Mouse (Mus musculus) heart, embryonic 11.5 days (tissue): ENCODE measurements around the gene Usp47. TPM values are rescaled to one million over a fixed set of nuclear protein-coding genes. Genes with fewer than 3 reads are reported as not detected.

ENCODE experiments used
- ATAC-seq: fragments of 200-750 bp; cut with Nextera tagmentation; replicated peaks from 2 replicates; pipeline ENCODE4 v1.8.0; 2017; ENCODE audit warnings: moderate library complexity; ENCODE audit not compliant: insufficient number of reproducible peaks, low FRiP score, low TSS enrichment
- H3K27ac ChIP-seq: fragments of 300-500 bp; sonication (generic); 2 replicates; pipeline ENCODE4 v1.5.1; 2014; ENCODE audit warnings: mild to moderate bottlenecking, low read depth, low read length
- H3K27me3 ChIP-seq: fragments of 300-500 bp; sonication (generic); 2 replicates; pipeline ENCODE4 v1.6.1; 2014; ENCODE audit warnings: mild to moderate bottlenecking, low read length, mixed read lengths; ENCODE audit not compliant: control insufficient read depth, insufficient read depth
- H3K36me3 ChIP-seq: fragments of 300-500 bp; sonication (generic); 2 replicates; pipeline ENCODE4 v1.6.1; 2014; ENCODE audit warnings: mild to moderate bottlenecking, low read length, moderate library complexity, mixed read lengths; ENCODE audit not compliant: control insufficient read depth, insufficient read depth
- H3K4me1 ChIP-seq: fragments of 300-500 bp; sonication (generic); 2 replicates; pipeline ENCODE4 v1.6.1; 2014; ENCODE audit warnings: low read length; ENCODE audit not compliant: control insufficient read depth, insufficient read depth
- H3K4me2 ChIP-seq: fragments of 300-500 bp; sonication (generic); 2 replicates; pipeline ENCODE4 v1.6.1; 2014; ENCODE audit warnings: mild to moderate bottlenecking, moderate library complexity
- H3K4me3 ChIP-seq: fragments of 300-500 bp; sonication (generic); 2 replicates; pipeline ENCODE4 v1.5.1; 2014; ENCODE audit warnings: low read depth, low read length
- H3K9ac ChIP-seq: fragments of 300-500 bp; sonication (generic); 2 replicates; pipeline ENCODE4 v1.6.1; 2014; ENCODE audit warnings: mild to moderate bottlenecking, low read depth, low read length, moderate library complexity
- H3K9me3 ChIP-seq: fragments of 300-500 bp; sonication (generic); replicated peaks from 2 replicates; pipeline ENCODE4 v1.6.1; 2016; ENCODE audit warnings: low read length; ENCODE audit not compliant: control insufficient read depth
- WGBS: fragments of 180-500 bp; shearing (Covaris S2); extraction: QIAGEN DNeasy Blood & Tissue Kit; methylation state at CpG from one replicate; pipeline ENCODE4 v1.1.7; 2014; ENCODE audit not compliant: insufficient replicate concordance; 5-methylcytosine and 5-hydroxymethylcytosine counted together
- polyA plus RNA-seq: library from polyadenylated mRNA; unstranded; fragments of >200 nt; fragmentation: Nextera tagmentation; extraction: Ambion mirVana; gene quantifications from 2 replicates; pipeline ENCODE4 v1.2.1, GENCODE M21; 2014

The Usp47 gene
- 76.5 and 92.2 TPM in 2 replicates for polyA plus RNA-seq

DNA sequence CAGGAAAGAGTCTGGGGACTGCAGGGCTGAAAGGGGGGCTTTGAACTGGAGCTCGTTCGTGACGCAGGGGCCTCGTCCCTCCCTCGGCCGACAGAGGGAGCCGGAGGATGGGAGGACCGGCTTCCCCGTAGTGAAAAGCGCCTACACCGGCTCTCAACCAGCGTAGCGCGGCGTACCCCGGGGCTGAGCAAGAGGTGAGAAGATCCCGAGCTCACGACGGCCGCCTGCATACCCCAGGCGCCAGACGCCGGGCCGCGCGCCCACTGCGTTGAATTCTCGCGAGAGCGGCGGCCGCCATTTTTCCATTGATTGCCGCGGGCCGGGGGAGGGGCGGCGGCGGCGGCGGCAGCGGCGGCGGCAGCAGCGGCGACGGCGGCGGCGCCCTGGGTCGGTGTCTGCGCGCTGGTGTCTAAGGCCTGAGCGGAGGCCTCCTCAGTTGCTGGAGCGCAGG lies at the start of gene Usp47:
Gene Usp47 (plus strand): TSS at position 355 of the 451 bp plus-strand sequence.
- Histone ChIP-seq H3K4me3 (peak within 1 kb of the TSS; percentile 98), H3K4me1 (peaks cover 25% of the 10 kb centered on the region), H3K9me3 (no peaks in the 10 kb centered on the region), H3K36me3 (no peaks in the 10 kb centered on the region), H3K9ac (peak within 1 kb of the TSS; percentile 100), H3K27ac (peak within 1 kb of the TSS; percentile 99), H3K4me2 (peak within 1 kb of the TSS; percentile 92), H3K27me3 (no peaks in the 10 kb centered on the region)
- peak; percentile 88 for ATAC-seq
- WGBS: under 1% methylated on average over 37 of the region's 54 CpGs

DNA sequence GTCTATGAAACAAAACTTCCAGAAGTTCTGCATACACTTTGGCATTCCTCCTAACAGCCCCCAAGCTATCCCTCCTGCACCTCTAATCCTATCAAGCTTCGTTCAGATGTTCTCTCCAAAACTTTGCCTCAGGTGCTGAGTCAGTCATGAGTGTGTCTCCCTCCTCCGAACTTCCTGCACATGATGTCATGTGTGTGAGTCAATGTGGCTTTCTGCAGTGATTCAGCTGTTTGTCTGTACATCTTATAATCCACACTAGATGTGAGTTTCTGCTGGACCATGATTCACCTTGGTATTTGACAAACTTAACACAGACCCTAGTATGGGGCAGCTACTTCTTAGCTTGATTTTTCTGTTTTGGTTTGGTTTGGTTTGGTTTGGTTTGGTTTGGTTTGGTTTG lies 46.9 kb upstream of the Usp47 start:
- no peak overlapping the region for H3K9ac ChIP-seq
- H3K4me2 ChIP-seq: no peak overlapping the region
- no peak for ATAC-seq
- H3K4me3 ChIP-seq: no peak overlapping the region
- WGBS: 60% methylated on average over 2 of the region's 2 CpGs
- H3K36me3 ChIP-seq: no peaks in the 10 kb centered on the region
- H3K27ac ChIP-seq: no peak overlapping the region
- no peaks in the 10 kb centered on the region for H3K9me3 ChIP-seq
- no peaks in the 10 kb centered on the region; the same call in none of the 2 replicates for H3K4me1 ChIP-seq
- no peaks in the 10 kb centered on the region for H3K27me3 ChIP-seq

DNA sequence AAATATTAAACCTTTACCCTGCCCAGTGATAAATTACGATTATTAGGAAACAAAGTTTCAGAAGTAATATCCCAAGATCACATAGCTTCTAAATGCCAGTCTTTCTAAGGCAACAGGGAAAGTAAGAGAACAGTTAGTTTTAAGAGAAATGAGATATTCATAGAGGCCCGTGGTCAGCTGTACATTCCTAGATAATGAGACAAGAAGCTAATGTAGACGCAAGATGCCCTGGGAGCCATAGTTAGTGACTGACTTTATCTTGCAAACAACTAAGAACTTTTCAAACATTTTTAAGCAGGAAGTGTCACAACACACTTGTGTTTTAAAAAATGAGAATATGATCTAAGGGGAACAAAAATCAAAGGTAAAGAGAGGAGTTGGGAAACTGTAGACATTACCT lies 45.4 kb upstream of the Usp47 start:
- whole genome bisulfite sequencing: 63% methylated on average over 3 of the region's 3 CpGs
- no peak overlapping the region for H3K4me3 ChIP-seq
- H3K27me3 ChIP-seq: no peaks in the 10 kb centered on the region
- H3K27ac ChIP-seq: no peak overlapping the region
- no peaks in the 10 kb centered on the region for H3K36me3 ChIP-seq
- H3K4me2 ChIP-seq: no peak overlapping the region
- H3K9ac ChIP-seq: no peak overlapping the region
- no peaks in the 10 kb centered on the region for H3K9me3 ChIP-seq
- ATAC-seq: no peak
- H3K4me1 ChIP-seq: no peaks in the 10 kb centered on the region; the same call in none of the 2 replicates

DNA sequence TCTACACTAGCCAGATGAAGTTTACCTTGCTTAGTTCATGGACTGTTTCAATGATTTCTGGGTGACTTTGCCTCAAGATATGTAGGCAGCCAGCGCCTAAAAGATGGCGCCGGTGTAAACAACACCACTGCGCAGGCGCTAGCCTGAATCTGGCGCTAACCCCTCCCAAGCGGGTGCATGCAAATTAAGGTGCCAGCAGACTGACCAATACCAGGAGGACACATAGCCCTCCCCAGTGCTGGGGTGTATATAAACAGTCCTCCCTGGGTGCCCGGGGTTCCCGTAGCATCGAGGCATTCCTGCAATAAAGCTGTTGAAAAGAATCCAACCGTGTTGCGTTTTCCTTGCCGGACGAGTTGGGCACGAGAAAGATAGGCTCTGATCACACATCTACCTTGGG lies 41.0 kb upstream of the Usp47 start:
- Histone ChIP-seq H3K4me3 (no peak overlapping the region), H3K9me3 (no peaks in the 10 kb centered on the region), H3K27me3 (no peaks in the 10 kb centered on the region), H3K4me2 (no peak overlapping the region), H3K4me1 (no peaks in the 10 kb centered on the region; the same call in 1 of the 2 replicates), H3K27ac (no peak overlapping the region), H3K36me3 (no peaks in the 10 kb centered on the region), H3K9ac (no peak overlapping the region)
- 93% methylated on average over 15 of the region's 15 CpGs for WGBS
- ATAC-seq: no peak

DNA sequence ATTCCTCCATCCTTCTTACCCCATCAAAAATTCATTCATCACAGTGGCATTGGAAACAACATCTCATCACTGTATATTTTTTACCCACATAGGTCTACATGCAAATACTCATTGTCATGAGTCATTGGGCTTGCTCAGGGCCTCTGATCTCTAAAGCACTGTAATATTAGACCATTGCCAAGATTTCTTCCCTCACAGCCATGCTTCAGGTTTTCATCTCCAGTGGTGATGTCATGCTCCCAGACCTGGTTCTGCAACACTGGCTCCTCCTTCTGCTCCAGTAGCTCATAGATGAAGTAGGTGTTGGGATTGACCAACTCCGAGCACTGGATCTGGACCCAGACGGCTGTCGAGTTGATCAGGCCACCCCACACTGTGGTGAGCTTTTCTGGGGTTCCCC lies 38.8 kb upstream of the Usp47 start:
- no peak overlapping the region for H3K27ac ChIP-seq
- no peak overlapping the region for H3K4me3 ChIP-seq
- no peak overlapping the region for H3K4me2 ChIP-seq
- no peaks in the 10 kb centered on the region for H3K27me3 ChIP-seq
- H3K9ac ChIP-seq: no peak overlapping the region
- no peak for ATAC-seq
- H3K4me1 ChIP-seq: no peaks in the 10 kb centered on the region
- WGBS: 92% methylated on average over 3 of the region's 3 CpGs
- no peaks in the 10 kb centered on the region for H3K9me3 ChIP-seq
- no peaks in the 10 kb centered on the region for H3K36me3 ChIP-seq

DNA sequence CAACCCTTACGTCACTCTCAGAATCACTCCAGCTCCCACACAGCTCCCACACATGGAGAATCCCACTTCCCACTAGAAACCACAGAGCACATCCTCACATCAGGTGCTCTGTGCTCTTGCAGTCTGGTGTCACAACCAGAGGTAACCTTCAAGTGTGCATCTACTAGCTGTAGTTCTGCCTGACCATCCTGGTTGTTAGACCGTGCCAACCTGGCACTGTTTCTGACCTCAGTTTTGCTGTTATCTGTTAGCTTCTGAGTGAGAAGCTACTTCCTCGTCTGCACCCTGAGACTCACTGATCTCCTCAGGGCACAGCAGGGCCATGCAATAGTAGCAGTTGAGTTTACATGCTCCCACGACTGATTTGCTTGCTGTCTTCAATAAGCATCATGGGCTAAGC lies 38.0 kb upstream of the Usp47 start:
- H3K9ac ChIP-seq: no peak overlapping the region
- H3K9me3 ChIP-seq: no peaks in the 10 kb centered on the region
- no peak overlapping the region for H3K4me2 ChIP-seq
- no peak overlapping the region for H3K4me3 ChIP-seq
- no peaks in the 10 kb centered on the region for H3K4me1 ChIP-seq
- H3K36me3 ChIP-seq: no peaks in the 10 kb centered on the region
- no peaks in the 10 kb centered on the region for H3K27me3 ChIP-seq
- no peak for ATAC-seq
- H3K27ac ChIP-seq: no peak overlapping the region
- 66% methylated on average over 4 of the region's 4 CpGs for WGBS

DNA sequence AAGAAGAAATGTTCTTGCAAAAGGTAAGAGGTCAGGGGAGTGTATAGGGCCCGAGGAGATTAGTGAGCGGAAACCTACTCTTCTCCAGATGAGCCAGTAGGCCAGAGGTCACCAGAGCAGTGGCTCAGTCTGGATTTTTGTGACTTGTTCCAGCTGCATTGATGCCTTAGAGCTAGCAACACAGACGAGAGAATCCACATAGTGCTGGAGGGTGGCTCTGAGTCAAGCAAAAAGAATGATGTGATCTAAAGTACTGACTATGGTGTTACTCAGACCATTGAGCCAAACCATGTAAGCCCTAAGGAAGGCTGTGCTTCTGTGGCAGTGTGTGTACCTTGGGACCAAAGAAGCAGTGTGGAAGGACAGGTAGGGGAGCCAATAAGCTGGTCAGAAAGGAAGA lies 36.4 kb upstream of the Usp47 start:
- Histone ChIP-seq H3K27ac (no peak overlapping the region), H3K9ac (no peak overlapping the region), H3K4me2 (no peak overlapping the region), H3K27me3 (no peaks in the 10 kb centered on the region), H3K4me3 (no peak overlapping the region), H3K36me3 (no peaks in the 10 kb centered on the region), H3K4me1 (no peaks in the 10 kb centered on the region), H3K9me3 (no peaks in the 10 kb centered on the region)
- WGBS: 78% methylated on average over 3 of the region's 3 CpGs
- ATAC-seq: no peak

DNA sequence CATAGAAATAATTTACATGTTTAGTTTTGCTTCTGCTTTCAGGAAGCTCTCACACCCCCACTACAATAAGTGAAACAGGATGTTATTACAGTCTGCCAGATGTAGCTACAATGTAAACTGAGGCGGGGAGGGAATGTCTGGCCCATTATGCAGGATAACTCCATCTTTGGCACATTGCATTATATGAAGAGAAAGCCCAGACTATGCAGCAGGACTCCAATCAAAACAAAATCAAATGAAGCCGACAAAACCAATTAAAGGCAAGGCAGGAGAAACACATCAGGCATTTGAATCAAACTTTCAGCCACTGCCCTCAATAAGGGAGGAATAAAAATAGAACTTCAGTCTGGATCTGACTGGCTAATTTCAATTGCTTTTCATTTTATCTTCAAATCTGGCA lies 25.9 kb upstream of the Usp47 start:
- H3K27me3 ChIP-seq: no peaks in the 10 kb centered on the region
- H3K36me3 ChIP-seq: no peaks in the 10 kb centered on the region
- 50% methylated on average over 2 of the region's 2 CpGs for WGBS
- 0 out of 2 replicates have a peak, but pooled peaks cover 4% of the 10 kb centered on the region for H3K4me1 ChIP-seq
- H3K4me2 ChIP-seq: no peak overlapping the region
- no peak overlapping the region for H3K4me3 ChIP-seq
- H3K9me3 ChIP-seq: no peaks in the 10 kb centered on the region
- no peak overlapping the region for H3K9ac ChIP-seq
- ATAC-seq: no peak
- H3K27ac ChIP-seq: no peak overlapping the region

DNA sequence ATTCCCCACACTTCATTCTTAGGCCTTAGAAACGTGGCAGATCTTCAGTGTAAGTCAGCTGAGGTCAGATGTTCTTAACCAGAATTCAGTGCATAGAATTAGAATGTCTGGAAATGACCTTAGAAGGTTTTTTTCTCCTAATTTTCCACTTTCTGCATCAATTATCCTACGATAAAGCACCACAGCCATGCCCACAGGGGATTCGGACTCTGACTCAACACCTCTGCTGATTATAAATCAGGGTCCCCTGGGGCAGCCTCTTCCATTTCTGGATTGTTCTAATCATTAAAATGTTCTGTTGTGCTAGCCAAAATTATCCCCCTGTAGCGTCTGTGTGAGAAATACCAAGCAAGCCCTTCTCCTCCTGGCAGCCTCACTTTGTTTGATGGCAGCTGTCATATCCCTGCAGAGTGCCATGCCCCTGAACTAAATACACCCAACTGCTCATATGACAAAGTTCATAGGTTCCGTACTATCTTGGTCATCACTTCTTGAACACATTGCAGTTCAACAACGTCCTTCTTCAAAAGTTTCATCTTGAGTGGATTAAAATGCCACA lies 24.8 kb upstream of the Usp47 start:
- Histone ChIP-seq H3K4me3 (no peak overlapping the region), H3K9me3 (no peaks in the 10 kb centered on the region), H3K27me3 (no peaks in the 10 kb centered on the region), H3K27ac (no peak overlapping the region), H3K9ac (no peak overlapping the region), H3K4me2 (no peak overlapping the region), H3K36me3 (no peaks in the 10 kb centered on the region), H3K4me1 (0 out of 2 replicates have a peak, but pooled peaks cover 4% of the 10 kb centered on the region)
- 55% methylated on average over 6 of the region's 6 CpGs for WGBS
- no peak for ATAC-seq
